Mouse (Mus musculus): ENCODE measurements around the gene Olfr1564.
"Not testable (repeated sequence)": the region's sequence is repeated elsewhere in the genome, so short reads cannot be mapped to it uniquely, and the experiment has no call there.

Olfr1564 gene

DNA sequence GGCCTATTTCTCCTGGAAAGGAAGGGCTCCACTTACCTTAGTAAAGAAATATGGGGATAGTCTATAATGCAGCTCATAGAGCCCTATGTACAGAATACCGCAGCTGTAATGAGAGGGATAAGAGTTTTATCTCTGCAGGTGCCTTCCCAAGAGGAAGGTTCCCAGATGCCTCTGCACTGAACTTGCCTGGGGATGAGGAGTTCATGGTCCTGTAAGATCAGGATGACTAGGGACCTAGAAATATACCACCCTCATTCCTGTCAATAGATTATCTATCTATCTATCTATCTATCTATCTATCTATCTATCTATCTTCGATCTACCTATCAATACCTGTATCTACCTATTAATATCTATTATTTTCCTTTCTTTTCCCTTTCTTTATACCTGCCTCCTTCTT, at the start of gene Olfr1564:
Gene Olfr1564, minus strand, starts transcription at position 101 of the 400 bp plus-strand sequence.
- in situ Hi-C loops (cut with MboI, MseI): no loop called here

DNA sequence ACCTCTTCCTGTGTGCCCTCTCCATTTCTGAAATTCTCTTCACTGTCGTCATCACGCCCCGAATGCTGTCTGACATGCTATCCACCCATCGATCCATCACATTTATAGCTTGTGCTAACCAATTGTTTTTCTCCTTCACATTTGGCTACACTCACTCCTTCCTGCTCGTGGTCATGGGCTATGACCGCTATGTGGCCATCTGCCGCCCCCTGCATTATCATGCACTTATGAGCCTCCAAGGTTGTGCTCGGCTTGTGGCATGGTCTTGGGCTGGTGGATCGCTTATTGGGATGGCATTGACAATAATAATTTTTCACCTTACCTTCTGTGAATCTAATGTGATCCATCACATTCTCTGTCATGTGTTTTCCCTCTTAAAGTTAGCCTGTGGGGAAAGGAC, 47.4 kb upstream of the Olfr1564 start:
- in situ Hi-C loops (cut with MboI, MseI): no loop called here

DNA sequence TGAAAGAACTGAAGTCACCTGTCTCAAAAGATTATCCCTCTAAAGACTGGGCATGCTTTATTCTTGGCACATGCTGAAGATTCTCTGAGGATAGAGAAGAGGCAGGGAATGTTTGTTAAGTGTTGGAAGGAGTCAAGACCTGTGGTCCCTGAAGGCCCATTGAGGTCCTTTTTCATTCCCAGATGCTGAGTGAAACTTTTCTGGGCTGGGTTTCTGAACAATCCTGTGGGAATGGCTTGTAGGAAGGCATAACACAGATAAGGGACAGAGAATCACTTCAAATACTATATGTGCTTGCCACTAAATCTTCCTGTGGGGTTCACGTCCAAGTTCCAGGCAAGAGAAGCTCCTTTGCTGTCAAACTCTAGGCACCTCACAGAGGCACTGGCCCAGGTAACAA, 42.9 kb upstream of the Olfr1564 start, which contains the start of gene Olfr63:
Gene Olfr63, plus strand, starts transcription at position 301 of the 400 bp plus-strand sequence.
- in situ Hi-C loops (cut with MboI, MseI): loop anchor here (5.0 kb wide), 1 partner anchor 73 kb away; no protein-coding TSS in a partner anchor

GRCm38 (mm10) chr17:33255319-33255657, 33.8 kb upstream of the Olfr1564 start:
- in situ Hi-C loops (cut with MboI, MseI): not testable (repeated sequence)

GRCm38 (mm10) chr17:33254530-33255318, 33.2 kb upstream of the Olfr1564 start, which contains the start of gene Zfp955a:
Gene Zfp955a, minus strand, starts transcription at chr17:33255145.
- in situ Hi-C loops (cut with MboI, MseI): not testable (repeated sequence)

- in situ Hi-C loops (cut with MboI, MseI): not testable (repeated sequence)
Measured at GRCm38 (mm10) chr17:33236646-33237045, 15.2 kb upstream of the Olfr1564 start.

GRCm38 (mm10) chr17:33191002-33191401, 30.5 kb downstream of the Olfr1564 start, which contains the start of gene Olfr239:
Gene Olfr239, plus strand, starts transcription at chr17:33191302.
- in situ Hi-C loops (cut with MboI, MseI): not testable (repeated sequence)

GRCm38 (mm10) chr17:33168147-33168546, 53.3 kb downstream of the Olfr1564 start, which contains the start of gene Olfr55:
Gene Olfr55, plus strand, starts transcription at chr17:33168447.
- in situ Hi-C loops (cut with MboI, MseI): not testable (repeated sequence)
